Mouse (Mus musculus) granulocyte monocyte progenitor cell, adult 5-6 weeks (primary cell): ENCODE data around the gene Adk. TPM values are rescaled to one million over a fixed set of nuclear protein-coding genes. Genes with fewer than 3 reads are reported as not detected.

Source experiments
- ATAC-seq: replicated peaks from 2 replicates; pipeline ENCODE4 v1.8.0; 2016; ENCODE audit warnings: mild to moderate bottlenecking, moderate TSS enrichment, inconsistent platforms; ENCODE audit not compliant: poor library complexity, severe bottlenecking
- total RNA-seq, 2 experiments: library from RNA; stranded (forward) in 1 of 2; stranded (reverse) in 1 of 2; fragments of 200-712, 200-1000 nt in 1 of 2; fragments of >200 nt in 1 of 2; fragmentation: Nextera tagmentation in 1 of 2; gene quantifications; 2 replicates each; pipeline ENCODE4 v1.2.3; 2014 to 2017

Adk gene
- total RNA-seq, 2 experiments from 2014 or later: 73.1 to 96.7 TPM

DNA sequence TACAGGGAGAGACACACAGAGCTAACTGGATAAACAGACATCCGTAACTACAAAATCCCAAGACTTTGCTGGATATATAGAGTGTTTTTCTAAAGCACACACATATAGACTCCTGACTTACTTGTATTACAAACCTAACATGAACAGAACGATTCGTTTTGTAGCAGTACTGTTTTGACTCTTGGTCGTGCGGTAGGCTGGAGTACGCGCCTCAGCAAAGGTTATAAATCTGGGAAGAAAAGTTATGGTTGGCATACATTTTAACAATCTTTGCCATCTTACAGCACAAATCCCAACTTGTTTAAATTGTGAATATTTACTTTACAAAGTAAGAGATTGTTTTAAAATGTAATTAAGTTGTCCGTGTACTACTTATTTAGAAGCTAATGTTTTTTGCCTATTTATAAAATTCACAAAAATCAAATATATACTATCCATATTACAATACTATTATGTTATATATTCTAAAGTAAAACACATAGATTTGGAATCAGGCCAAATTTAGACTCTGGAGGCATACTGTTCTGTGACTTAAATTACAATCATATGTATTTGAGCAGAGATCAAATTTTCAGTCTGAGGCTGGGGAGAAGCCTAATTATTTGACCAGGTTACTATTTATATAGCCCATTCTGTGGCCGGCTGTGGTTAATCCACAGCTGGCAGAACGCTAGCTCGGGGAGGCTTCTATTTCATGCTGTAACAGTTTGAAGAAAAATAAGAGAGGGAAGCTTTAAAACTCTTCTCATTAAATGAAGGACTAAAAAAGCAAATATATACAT lies 261.4 kb downstream of the Adk start:
- no peak for ATAC-seq

DNA sequence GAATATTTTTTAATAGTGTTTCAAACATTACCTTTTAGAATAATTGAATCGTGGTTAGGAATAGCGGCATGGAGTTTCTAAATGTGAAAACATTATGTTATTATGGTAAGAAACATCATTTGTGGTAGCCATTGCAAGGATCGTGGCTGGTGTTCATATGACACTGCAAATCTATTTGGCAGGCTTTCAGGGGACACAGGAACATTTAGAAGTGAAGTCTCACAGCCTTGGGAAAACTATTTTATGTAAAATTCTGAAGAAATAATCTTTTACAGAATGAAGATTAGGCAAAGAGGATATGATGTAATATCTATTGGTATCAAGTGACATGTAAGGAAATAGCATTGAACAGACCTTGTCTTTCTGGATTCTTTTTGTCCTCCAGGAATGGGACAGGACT lies 262.1 kb downstream of the Adk start:
- no peak for ATAC-seq

DNA sequence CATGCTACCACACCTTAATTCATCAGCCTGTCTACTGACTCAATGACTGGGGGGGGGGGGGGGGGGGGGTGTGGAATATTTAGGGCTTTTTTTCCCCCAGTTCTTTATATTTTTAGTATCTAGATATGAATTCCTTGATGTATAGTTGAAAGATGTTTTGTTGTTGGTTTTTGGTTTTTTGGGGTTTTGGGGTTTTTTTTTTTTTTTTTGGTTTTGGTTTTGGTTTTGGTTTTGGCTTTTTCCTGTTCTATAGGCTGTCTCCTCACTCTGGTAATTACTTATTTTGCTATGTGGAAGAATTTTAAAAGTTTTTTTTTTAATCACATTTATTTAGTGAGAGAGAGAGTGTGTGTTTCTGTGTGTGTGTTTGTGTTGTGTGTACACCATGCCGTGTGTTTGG lies 282.5 kb downstream of the Adk start:
- ATAC-seq: no peak

DNA sequence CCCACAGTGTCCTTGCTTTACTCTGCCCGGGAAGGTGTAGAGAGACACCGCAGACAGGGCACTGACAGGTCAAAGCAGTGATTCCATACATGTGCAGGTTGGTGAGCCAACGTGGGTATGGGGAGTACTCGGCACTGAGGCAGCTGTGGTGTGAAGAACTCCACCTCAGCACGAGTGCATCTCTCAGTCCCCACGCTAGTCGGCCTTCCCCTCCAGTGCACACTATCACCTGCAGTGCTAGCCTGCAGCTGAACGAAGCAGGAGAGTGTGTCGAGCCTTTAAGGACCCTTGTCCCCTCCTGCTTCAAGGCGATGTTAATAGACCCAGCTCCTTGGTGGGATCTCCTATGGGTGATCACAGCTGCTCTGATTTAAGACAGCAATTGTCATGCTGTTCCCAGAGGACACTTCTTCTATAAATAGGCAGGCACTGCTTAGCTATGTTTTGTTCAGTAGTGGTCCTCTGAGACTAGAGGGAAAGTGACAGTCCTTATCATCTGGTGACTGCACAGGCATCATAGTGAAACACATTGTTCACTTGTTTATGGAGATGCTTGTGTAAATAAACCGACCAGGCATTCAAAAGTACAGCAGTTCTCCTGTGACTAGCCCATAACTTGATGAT lies 283.4 kb downstream of the Adk start:
- no peak for ATAC-seq

DNA sequence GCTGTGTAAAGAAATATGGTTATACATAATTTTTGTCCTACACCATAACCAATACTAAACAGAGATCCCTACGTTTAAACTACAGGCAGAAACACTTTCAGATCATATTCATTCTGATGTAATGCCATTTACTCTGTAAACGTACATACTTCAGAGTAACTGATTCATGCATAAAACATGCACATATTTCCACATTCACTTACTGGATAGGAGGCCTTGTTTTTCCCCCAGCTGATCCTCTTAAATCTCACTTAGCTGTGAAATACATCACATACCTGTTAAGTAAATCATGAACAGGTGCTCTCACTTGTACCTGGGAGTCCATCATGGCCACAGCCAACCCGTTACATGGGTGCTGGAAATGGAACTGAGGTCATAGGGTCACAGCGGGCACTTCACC lies 285.6 kb downstream of the Adk start:
- no peak for ATAC-seq

DNA sequence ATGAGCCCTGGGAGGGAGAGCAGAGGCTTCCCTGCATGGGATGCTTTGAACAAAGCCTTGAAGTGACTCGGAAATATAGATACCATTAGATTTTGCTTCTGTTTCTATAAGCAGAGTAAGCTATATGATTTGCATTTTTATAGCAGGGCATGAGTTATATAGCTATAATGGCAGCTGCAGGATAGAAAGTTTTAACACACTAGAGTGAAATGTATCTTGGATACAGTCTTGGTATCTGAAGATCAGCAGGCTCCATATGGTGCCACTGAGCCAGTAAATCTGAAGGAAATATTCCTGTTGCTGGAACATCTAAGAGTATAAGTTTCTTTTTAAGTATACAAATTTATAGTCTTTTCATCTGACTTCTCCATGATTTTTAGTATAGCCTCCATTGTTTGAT lies 288.8 kb downstream of the Adk start:
- ATAC-seq: no peak

DNA sequence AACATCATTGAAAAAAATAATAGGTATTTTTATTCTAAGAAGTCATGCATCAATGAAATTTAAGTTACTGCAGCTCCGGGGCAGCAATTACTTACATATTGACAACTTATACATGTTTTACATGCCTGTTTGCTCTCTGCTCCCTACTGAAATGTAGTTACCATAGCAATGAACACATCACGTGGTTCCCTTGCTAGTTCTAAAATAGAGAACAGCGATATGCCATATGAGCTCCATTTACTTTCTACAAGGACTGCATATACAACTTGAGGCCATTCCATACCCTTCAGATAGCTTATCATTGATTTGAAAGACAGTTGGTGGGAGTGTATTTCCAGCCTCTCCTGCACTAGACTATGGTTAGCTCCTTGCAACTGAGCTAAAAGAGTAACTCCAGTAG lies 290.6 kb downstream of the Adk start:
- ATAC-seq: no peak

DNA sequence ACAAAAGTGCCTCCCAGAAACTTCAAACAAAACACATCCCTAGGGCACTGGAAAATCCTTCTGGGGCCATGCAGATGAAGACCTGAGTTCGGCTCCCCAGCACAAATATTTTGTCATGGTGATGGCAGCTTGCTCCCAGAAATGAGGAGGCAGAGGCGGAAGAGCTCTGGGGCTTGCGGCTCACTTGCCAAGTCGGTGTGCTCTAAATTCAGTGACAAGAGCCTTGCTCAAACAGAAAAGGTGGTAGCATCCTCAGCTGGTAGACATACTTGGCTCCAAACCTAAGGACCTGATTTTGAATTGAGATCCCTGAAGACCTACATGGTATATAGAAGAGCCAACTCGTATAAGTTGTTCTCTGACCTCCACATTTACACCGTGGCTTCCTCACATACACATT lies 292.5 kb downstream of the Adk start:
- ATAC-seq: no peak

DNA sequence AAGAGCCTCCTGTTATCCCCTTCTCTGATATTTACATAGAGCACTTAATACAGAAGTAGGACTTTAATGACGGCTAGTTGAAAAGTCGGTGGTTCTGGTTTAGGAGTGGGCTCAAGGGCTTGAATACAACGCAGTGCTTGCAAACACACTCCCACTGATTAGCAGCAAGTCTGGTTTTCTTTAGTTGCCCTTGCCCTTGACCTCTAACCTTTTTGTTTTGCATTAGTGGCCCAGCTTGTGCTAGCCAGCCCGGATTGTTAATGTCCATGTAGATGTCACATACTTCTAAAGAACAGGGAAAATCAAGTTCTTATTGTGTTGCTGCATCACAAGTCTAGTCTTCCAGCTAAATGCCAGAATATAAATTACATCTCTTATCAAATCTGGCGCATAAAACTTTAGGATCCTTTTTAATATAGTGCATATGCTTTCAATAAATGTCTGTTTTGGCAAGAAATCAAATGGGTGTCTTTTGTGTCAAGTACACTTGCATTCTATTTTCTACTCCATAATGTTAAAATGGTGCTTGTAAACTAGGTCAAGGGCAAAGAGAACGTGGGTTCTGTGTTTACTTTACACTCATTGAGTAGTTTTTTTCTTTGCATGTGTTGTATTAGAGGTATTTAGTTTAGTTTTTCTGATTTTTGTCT lies 296.4 kb downstream of the Adk start:
- no peak for ATAC-seq

DNA sequence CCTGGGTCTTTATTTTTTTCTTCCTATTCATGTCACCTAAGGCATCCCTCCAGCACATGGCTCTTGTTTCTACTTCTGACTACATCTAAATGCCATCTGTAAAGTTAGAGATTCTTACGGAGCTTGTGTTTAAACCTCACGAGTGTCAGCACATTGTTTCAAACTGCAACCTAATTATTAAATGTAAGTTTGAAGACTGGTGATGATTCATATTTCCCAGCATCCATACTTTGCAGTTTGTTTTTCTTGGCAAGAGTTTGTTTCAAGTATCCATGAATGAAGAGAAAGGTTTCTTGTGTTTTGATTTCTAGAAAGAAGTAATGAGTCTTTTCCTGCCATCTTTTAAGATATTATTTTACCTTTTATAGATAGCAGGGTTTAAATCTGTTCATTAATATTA lies 299.3 kb downstream of the Adk start:
- ATAC-seq: no peak

DNA sequence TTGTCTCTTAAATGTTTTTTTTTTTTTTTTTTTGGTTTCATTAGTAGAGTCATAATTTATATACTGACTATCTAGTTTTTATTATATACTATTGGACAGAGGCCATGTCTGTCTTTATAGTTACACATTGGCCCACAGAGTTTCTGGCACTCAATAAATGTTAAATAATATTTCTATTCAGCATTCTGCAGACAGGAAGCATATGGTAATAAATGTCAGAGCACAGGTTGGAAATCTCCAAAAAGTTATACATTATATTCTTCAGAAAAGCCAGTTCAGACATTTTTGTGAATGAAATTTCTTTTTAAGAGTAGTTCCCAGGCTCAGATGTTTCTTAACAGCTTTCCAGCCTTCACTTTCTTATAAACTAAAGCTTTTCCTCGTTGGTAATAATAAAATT lies 303.9 kb downstream of the Adk start:
- ATAC-seq: no peak

DNA sequence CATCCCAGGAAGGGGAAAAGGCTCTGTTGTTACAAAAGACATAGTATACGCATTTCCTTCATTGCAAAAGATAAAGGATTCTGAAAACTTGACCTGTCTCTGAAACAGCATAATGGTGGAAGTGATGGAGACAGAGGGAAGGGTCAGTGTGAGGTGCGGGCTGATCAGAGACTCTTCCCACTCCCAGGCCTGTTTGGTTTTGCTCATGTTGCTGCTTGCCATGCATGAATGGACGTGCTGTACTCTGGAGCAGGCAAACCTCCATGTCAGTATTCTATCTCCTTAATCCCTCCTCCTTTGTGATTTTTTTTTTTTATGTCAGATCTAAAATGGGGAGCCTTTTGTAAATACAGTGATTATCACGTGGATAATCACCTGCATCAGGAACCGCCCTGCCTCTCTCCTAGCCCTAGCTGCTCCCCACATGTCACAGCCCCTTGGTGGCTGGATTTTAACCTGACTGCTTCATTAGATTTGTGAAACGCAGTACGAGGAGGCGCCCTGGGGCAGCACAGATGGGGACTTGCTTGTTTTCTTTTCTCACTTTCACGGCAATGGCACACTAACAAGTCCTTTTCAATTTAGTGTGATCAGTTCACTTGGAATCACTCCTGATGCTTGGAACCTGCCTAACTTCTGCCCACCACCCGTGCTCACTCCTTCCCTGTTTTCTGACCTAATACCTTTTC lies 307.0 kb downstream of the Adk start:
- no peak for ATAC-seq

DNA sequence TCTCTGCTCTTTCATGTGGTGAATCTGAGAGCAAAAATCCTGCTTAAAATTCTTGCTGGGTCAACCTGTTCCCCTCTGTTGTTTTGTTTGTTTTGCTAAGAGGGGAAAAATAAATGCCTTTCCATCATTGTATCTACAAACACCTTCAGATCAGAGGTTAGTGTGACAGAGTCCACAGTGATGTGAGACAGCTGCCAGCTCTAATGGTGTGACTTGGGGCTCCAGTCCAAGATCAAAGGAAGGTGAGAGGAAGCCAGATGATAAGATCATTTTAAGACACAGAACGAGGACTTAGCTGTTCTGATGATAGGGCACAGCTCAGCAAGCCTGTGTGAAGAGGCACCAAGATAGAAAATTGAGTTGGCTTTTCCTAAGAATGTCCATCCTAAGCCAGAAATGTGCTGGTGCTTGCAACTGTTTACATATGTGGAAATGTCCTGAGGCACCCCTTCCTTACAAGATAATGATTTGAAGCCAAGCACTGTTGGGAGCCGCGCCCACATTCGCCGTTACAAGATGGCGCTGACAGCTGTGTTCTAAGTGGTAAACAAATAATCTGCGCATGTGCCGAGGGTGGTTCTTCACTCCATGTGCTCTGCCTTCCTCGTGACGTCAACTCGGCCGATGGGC lies 307.6 kb downstream of the Adk start:
- no peak for ATAC-seq

DNA sequence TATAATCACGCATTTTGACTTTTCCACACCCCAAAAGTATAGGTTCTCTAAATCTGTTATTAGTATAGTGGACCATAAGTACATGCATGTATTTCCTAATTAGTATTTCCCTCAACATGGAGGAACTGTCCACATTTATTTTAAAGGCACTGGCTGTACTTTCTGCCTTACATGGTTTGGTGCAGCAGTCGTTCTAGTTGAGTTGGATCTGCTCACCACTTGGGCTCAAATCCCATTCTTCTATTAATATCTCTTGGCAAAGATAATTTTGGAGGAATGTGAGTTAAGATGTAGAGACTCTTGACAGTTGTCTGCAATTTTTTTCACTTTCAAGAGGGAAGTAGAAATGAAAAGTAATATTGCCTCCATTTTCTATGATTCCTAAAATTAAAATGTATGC lies 314.7 kb downstream of the Adk start:
- no peak for ATAC-seq

DNA sequence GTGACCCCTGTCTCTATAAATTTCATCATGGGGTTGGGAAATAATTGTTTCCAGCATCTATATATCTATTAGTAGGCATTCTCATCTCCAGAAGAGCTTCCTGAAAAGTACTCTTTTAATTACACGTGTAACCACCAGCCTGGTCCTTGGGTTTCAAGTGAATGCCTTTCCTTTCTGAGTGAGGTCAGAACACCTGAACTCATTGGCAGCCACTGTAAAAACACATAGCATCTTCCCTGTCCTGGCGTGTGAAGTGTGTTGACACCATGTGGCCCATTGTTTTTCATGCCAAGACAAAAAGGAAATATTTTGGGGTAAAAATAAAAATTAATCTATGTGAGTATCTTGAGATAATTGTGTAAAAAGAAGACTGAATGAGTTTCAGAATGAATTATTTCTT lies 316.2 kb downstream of the Adk start:
- ATAC-seq: no peak

DNA sequence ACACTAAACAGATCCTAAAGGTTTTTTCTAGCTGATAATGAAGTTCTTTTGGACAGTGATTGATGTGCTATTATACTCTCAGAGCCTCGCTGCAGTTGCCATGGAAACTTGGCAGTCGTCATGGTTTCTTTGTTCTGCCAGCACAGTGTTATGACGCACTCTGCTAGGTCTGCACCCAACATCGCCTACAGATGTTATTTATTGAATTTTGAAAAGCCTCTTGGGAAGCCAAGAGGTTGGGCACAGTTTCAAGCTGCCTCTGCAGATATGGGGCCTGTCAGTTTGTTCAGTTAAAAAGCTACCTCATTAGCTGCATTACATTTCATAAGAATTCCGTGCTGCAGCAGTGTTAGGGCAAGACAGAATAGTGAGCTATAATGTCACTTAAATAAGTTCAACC lies 316.8 kb downstream of the Adk start:
- no peak for ATAC-seq

DNA sequence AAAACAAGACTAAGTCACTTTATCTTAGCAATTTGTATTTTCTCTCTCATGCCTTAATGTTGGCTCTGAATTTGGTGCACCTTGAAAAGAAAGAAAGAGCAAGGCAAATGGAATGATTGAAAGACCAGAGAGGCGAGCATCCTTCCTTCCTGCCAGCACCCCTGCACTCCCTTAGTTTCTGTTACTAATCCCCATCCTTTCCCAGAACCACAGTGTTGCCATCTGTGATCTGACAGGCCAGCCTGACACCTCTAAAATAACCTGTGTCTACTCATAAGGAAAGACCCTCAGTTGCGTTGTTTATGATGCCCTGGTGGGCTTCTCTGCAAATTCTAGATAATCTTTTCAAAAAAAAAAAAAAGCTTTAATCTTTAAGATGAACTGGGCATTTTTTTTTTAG lies 319.6 kb downstream of the Adk start:
- no peak for ATAC-seq

DNA sequence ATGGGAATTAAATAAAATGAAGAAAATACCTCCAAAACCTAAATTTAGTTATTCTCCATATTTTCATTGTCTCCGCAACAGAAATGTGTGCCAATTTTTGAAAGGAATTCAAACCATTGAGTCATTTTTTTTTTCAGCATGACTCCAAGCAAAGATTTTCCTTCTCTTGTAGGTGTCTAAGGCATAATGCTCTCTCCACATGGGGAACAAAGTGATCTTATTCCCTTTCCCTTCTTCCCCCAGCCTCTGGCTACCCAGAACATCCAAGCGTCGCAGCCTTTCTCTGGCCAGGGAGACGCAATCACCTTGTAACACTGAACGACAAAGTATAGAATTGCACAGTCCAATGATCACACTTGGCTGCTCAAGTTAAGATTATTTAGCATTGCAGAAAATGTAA lies 320.3 kb downstream of the Adk start:
- ATAC-seq: no peak

DNA sequence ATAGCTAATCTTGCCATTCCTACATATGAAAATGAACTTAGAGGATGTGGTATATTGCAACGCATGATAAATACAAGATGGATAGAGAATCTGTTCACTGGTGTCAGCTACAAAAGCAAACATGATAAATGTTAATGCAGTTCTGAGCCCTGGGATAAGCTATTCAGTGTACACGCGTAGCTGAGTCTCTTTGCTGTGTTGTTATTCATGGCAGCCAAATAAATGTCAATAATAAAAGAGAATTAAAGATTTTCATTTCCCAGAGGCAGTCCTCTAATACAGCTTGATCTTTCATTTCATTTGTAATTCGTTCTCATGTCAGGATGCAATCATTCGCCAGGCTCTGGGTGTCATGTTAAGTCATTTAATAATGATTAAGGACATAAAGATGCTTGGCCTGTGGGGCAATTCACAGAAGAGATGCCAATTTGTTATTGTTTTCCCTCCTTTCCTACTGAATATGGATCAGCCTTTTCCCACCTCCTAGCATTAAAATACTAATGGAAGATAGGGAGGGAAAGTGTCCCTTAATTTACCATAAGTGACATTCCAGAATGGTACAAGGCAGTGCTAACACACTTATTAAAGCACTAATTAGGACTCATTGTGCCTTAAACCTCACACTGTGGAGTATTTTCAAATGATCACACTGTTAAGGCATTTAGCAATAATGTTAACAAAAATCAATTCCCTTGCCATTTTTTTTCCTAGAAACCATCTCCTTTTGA lies 331.5 kb downstream of the Adk start:
- no peak for ATAC-seq

DNA sequence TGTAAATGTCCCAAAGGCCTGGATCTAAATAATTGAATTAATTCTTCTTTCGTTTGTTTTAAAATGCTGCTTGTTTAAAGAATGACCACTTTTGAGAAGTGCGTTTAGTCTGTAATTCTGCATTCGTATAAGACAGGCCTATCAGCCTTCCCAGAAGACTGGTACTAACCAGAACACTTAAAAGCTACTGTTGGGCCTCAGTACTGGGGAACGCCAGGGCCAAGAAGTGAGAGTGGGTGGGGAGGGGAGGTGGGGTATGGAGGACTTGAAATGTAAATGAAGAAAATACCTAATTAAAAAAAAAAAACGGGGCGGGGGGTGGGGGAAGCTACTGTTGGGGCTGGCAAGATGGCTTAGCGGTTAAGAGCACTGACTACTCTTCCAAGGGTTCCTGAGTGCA lies 347.1 kb downstream of the Adk start:
- ATAC-seq: no peak
